Mouse (Mus musculus) erythroblast, embryonic 14.5 days (primary cell): Measurements from ENCODE around the gene Cbx7.

Experiments
- GATA1 ChIP-seq: IDR thresholded peaks from 2 replicates; pipeline ENCODE4 v1.6.1; 2012; ENCODE audit warnings: low read length, inconsistent platforms, mixed read lengths
- TAL1 ChIP-seq: IDR thresholded peaks from 3 replicates; pipeline ENCODE4 v1.6.1; 2012; ENCODE audit warnings: low read length, inconsistent platforms, mixed read lengths

DNA sequence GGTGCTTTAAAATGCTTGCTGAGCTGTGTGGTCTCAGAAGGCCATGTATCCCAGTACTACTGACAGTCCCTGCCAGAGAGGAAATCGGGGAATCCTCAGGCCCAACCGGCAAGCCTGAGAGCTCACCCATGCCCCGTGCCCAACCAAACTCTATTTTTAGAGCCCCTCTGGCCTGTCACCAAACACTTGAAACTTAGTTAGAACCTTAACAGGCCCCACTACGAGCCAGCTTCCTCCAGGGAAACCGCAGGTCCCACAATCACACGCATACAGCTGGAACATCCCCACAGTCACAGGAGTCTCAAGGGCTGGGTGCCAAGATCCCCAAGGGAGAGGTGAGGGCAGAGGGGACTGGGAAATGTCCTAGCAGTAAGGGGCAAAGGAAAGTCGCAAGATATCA, 35.2 kb upstream of the Cbx7 start:
- TF ChIP-seq GATA1 (no peak), TAL1 (no peak)
